ENCODE assay signal across 9 mouse cellular contexts in genomic region chr14:120302913-120303548, GRCm38 (mm10). TPM values are rescaled to one million over a fixed set of nuclear protein-coding genes. Genes with fewer than 3 reads are reported as not detected.
A peak's percentile ranks its signal among the peaks of the same experiment; 100 is the strongest.
DNase-seq lines count a peak whose midpoint lies in the region; ATAC-seq and TF ChIP-seq lines count a peak whose summit lies in the region.
"Had no signal": no experiment of that assay in that cellular context is flagged by ENCODE, and none has a peak within 500 bp of the region (broad histone marks: within the 10 kb centered on the region; RNA-seq: fewer than 3 reads in every experiment).

No protein-coding gene starts in this region.

- no peak for DNase-seq in limb, embryonic 10.5 days (ENCODE audit: low spot score)
- peak; percentile 74 for DNase-seq in brain, embryonic 14.5 days (ENCODE audit: low read depth)
- DNase-seq in embryo, embryonic 10.5 days (ENCODE audit: low spot score) = no peak
- DNase-seq in ovary, postnatal 36 days (ENCODE audit: low spot score) = no peak
- no peak for DNase-seq in midbrain, embryonic 11.5 days (ENCODE audit: low spot score, missing footprints)

- H3K9ac ChIP-seq in limb, embryonic 12.5 days (replicated peaks) = no peak overlapping the region
- no peak overlapping the region for H3K9ac ChIP-seq in heart, embryonic 15.5 days
- H3K9ac ChIP-seq in liver, embryonic 15.5 days = no peak overlapping the region
- H3K9ac ChIP-seq in midbrain, embryonic 11.5 days (ENCODE audit: low read length) = no peak overlapping the region
- H3K9ac ChIP-seq: liver, embryonic 14.5 days had no signal

- H3K27me3 ChIP-seq in limb, embryonic 12.5 days = no peaks in the 10 kb centered on the region
- H3K27me3 ChIP-seq in limb, embryonic 10.5 days (ENCODE audit: low read depth, poor library complexity, severe bottlenecking) = no peaks in the 10 kb centered on the region
- H3K27me3 ChIP-seq in heart, embryonic 15.5 days = no peaks in the 10 kb centered on the region
- no peaks in the 10 kb centered on the region for H3K27me3 ChIP-seq in liver, embryonic 15.5 days
- H3K27me3 ChIP-seq in midbrain, embryonic 11.5 days (ENCODE audit: control insufficient read depth, insufficient read depth, low read length) = no peaks in the 10 kb centered on the region

- no peak overlapping the region for H3K4me3 ChIP-seq in limb, embryonic 12.5 days (replicated peaks)
- no peak overlapping the region for H3K4me3 ChIP-seq in limb, embryonic 10.5 days
- no peak overlapping the region for H3K4me3 ChIP-seq in heart, embryonic 15.5 days
- H3K4me3 ChIP-seq in liver, embryonic 15.5 days (replicated peaks) = no peak overlapping the region; the same call in 1 of the 2 replicates
- H3K4me3 ChIP-seq in midbrain, embryonic 11.5 days (ENCODE audit: low read depth, low read length) = no peak overlapping the region

- no peak for TF ChIP-seq POLR2A in brain, embryonic 14.5 days (IDR thresholded peaks at IDR 0.05; ENCODE audit: borderline replicate concordance, extremely low read depth, insufficient read depth, insufficient read length, poor library complexity, severe bottlenecking)

- peak overlapping the region; percentile 64 for H3K27ac ChIP-seq in limb, embryonic 12.5 days
- no peak overlapping the region for H3K27ac ChIP-seq in limb, embryonic 10.5 days
- H3K27ac ChIP-seq in heart, embryonic 15.5 days = peak overlapping the region; percentile 80
- no peak overlapping the region for H3K27ac ChIP-seq in liver, embryonic 15.5 days (replicated peaks)
- H3K27ac ChIP-seq in midbrain, embryonic 11.5 days (ENCODE audit: low read depth, low read length) = no peak overlapping the region
- H3K27ac ChIP-seq: liver, embryonic 14.5 days had no signal

- H3K36me3 ChIP-seq in limb, embryonic 12.5 days = no peaks in the 10 kb centered on the region
- no peaks in the 10 kb centered on the region for H3K36me3 ChIP-seq in limb, embryonic 10.5 days
- H3K36me3 ChIP-seq in heart, embryonic 15.5 days = no peaks in the 10 kb centered on the region
- no peaks in the 10 kb centered on the region for H3K36me3 ChIP-seq in liver, embryonic 15.5 days (replicated peaks)
- no peaks in the 10 kb centered on the region for H3K36me3 ChIP-seq in midbrain, embryonic 11.5 days (ENCODE audit: control insufficient read depth, insufficient read depth, low read length)

- TF ChIP-seq CTCF in brain, embryonic 14.5 days (IDR thresholded peaks at IDR 0.05; ENCODE audit: borderline replicate concordance, extremely low read depth, insufficient read depth, insufficient read length) = no peak

- no peak overlapping the region for H3K4me2 ChIP-seq in limb, embryonic 12.5 days
- peak overlapping the region; percentile 11 for H3K4me2 ChIP-seq in heart, embryonic 15.5 days
- 0 out of 2 replicates have a peak overlapping the region, but pooled peaks have one; percentile 1 for H3K4me2 ChIP-seq in liver, embryonic 15.5 days
- no peak overlapping the region for H3K4me2 ChIP-seq in midbrain, embryonic 11.5 days

- no peak for ATAC-seq in limb, embryonic 12.5 days (ENCODE audit: insufficient number of reproducible peaks, insufficient read depth, low FRiP score, low TSS enrichment, low read depth)
- peak; percentile 33; the same call in 1 of the 2 replicates for ATAC-seq in heart, embryonic 15.5 days (replicated peaks; ENCODE audit: insufficient number of reproducible peaks, insufficient read depth, low FRiP score, low read depth)
- no peak for ATAC-seq in liver, embryonic 15.5 days (ENCODE audit: insufficient read depth)
- ATAC-seq in midbrain, embryonic 11.5 days (ENCODE audit: low FRiP score) = no peak

- no peaks in the 10 kb centered on the region for H3K9me3 ChIP-seq in limb, embryonic 12.5 days
- H3K9me3 ChIP-seq in limb, embryonic 10.5 days (replicated peaks) = no peaks in the 10 kb centered on the region
- no peaks in the 10 kb centered on the region for H3K9me3 ChIP-seq in heart, embryonic 15.5 days (replicated peaks)
- H3K9me3 ChIP-seq in liver, embryonic 15.5 days (replicated peaks) = no peaks in the 10 kb centered on the region
- H3K9me3 ChIP-seq in midbrain, embryonic 11.5 days (ENCODE audit: control insufficient read depth, low read length) = no peaks in the 10 kb centered on the region

- peaks cover 35% of the 10 kb centered on the region for H3K4me1 ChIP-seq in limb, embryonic 12.5 days (replicated peaks)
- peaks cover 22% of the 10 kb centered on the region for H3K4me1 ChIP-seq in limb, embryonic 10.5 days
- peaks cover 68% of the 10 kb centered on the region for H3K4me1 ChIP-seq in heart, embryonic 15.5 days (replicated peaks)
- H3K4me1 ChIP-seq in liver, embryonic 15.5 days (replicated peaks) = peaks cover 20% of the 10 kb centered on the region
- peaks cover 2% of the 10 kb centered on the region; the same call in 1 of the 2 replicates for H3K4me1 ChIP-seq in midbrain, embryonic 11.5 days (ENCODE audit: control insufficient read depth, insufficient read depth, low read length)

- WGBS in limb, embryonic 12.5 days = 36% methylated on average over 6 of the region's 6 CpGs
- 49% methylated on average over 6 of the region's 6 CpGs for WGBS in limb, embryonic 10.5 days
- 16% methylated on average over 6 of the region's 6 CpGs for WGBS in heart, embryonic 15.5 days
- WGBS in liver, embryonic 15.5 days (ENCODE audit: insufficient replicate concordance) = 25% methylated on average over 6 of the region's 6 CpGs
- 31% methylated on average over 6 of the region's 6 CpGs for WGBS in midbrain, embryonic 11.5 days

RNA-seq across cellular contexts. Expression of gene Mbnl2, which starts 27.6 kb away (rescaled TPM):
- polyA plus RNA-seq in limb, embryonic 12.5 days (2016; fragmentation: Nextera tagmentation; extraction: Ambion mirVana) = 79.0 and 80.8 TPM in 2 replicates
- polyA plus RNA-seq in limb, embryonic 10.5 days (2016; fragmentation: Nextera tagmentation; extraction: Ambion mirVana) = 33.8 and 45.5 TPM in 2 replicates
- polyA plus RNA-seq in brain, embryonic 14.5 days (2012; rRNA removed) = 16.9 and 20.2 TPM in 2 replicates
- 122 and 123 TPM in 2 replicates for polyA plus RNA-seq in heart, embryonic 15.5 days (2015; fragmentation: Nextera tagmentation; extraction: Ambion mirVana)
- polyA plus RNA-seq in liver, embryonic 15.5 days (2015; fragmentation: Nextera tagmentation; extraction: Ambion mirVana) = 15.1 and 15.3 TPM in 2 replicates
- polyA plus RNA-seq in midbrain, embryonic 11.5 days (2014; fragmentation: Nextera tagmentation; extraction: Ambion mirVana) = 36.4 and 40.8 TPM in 2 replicates

Comparison
In these comparisons a context has a peak if more than half of its experiments do, and no peak if none do; other contexts are left out.
1. H3K27ac ChIP-seq: peak in limb, embryonic 12.5 days (single experiment) and heart, embryonic 15.5 days (single experiment); none in limb, embryonic 10.5 days (single experiment), liver, embryonic 15.5 days (single experiment) and midbrain, embryonic 11.5 days (single experiment).
2. H3K4me2 ChIP-seq: peak in heart, embryonic 15.5 days (single experiment) and liver, embryonic 15.5 days (single experiment); none in limb, embryonic 12.5 days (single experiment) and midbrain, embryonic 11.5 days (single experiment).